Mouse (Mus musculus): ENCODE measurements around the gene 2310030G06Rik.

GRCm38 (mm10) chr9:50775662-50776126, 29.4 kb upstream of the 2310030G06Rik start:
- TF ChIP-seq POLR2A (IDR thresholded peaks at IDR 0.05; ENCODE audit: control insufficient read depth in 1 of 2, insufficient read depth in 1 of 2, low read depth in 1 of 2, low read length in 2 of 2, poor library complexity in 1 of 2) (no peak), CTCF (IDR thresholded peaks at IDR 0.05 in 2 of 3, conservative IDR thresholded peaks at IDR 0.05 in 1 of 3; ENCODE audit: control insufficient read depth in 1 of 3, insufficient read depth in 1 of 3, low read depth in 2 of 3, low read length in 3 of 3, poor library complexity in 1 of 3, severe bottlenecking in 1 of 3) (no peak), EP300 (IDR thresholded peaks at IDR 0.05; ENCODE audit: low read depth in 1 of 2, low read length in 2 of 2) (no peak), ZKSCAN1 (IDR thresholded peaks at IDR 0.05; ENCODE audit: low read depth, low read length) (no peak), MYC (IDR thresholded peaks at IDR 0.05; ENCODE audit: low read depth, low read length) (no peak), USF1 (IDR thresholded peaks at IDR 0.05; ENCODE audit: low read depth, low read length) (no peak), ZC3H11A (IDR thresholded peaks at IDR 0.05; ENCODE audit: low read depth, low read length) (no peak), GABPA (IDR thresholded peaks at IDR 0.05; ENCODE audit: low read depth, low read length) (no peak)

All from MEL (cell line).